Mouse (Mus musculus): ENCODE results near the gene Gm49721.
"Not testable (repeated sequence)": the region's sequence is repeated elsewhere in the genome, so short reads cannot be mapped to it uniquely, and the experiment has no call there.

The Gm49721 gene

GRCm38 (mm10) chr17:6978287-6979248, at the start of gene Gm49721:
TSS of gene Gm49721 (plus strand) at chr17:6978904.
- in situ Hi-C loops (cut with MseI, MboI) = not testable (repeated sequence)

GRCm38 (mm10) chr17:6931625-6932024, 47.1 kb upstream of the Gm49721 start:
- in situ Hi-C loops (cut with MseI, MboI) = not testable (repeated sequence)

GRCm38 (mm10) chr17:6942560-6942959, 36.1 kb upstream of the Gm49721 start:
- in situ Hi-C loops (cut with MseI, MboI) = not testable (repeated sequence)

GRCm38 (mm10) chr17:6947637-6947983, 31.1 kb upstream of the Gm49721 start:
- in situ Hi-C loops (cut with MseI, MboI) = not testable (repeated sequence)

- in situ Hi-C loops (cut with MseI, MboI) = not testable (repeated sequence)
Observed at GRCm38 (mm10) chr17:6947984-6948768, 30.5 kb upstream of the Gm49721 start, which contains the start of gene Rsph3b. TSS of gene Rsph3b (minus strand) at chr17:6948682.

GRCm38 (mm10) chr17:6948769-6949228, 29.9 kb upstream of the Gm49721 start:
- in situ Hi-C loops (cut with MseI, MboI) = not testable (repeated sequence)

GRCm38 (mm10) chr17:6958881-6959280, 19.8 kb upstream of the Gm49721 start:
- in situ Hi-C loops (cut with MseI, MboI) = not testable (repeated sequence)

DNA sequence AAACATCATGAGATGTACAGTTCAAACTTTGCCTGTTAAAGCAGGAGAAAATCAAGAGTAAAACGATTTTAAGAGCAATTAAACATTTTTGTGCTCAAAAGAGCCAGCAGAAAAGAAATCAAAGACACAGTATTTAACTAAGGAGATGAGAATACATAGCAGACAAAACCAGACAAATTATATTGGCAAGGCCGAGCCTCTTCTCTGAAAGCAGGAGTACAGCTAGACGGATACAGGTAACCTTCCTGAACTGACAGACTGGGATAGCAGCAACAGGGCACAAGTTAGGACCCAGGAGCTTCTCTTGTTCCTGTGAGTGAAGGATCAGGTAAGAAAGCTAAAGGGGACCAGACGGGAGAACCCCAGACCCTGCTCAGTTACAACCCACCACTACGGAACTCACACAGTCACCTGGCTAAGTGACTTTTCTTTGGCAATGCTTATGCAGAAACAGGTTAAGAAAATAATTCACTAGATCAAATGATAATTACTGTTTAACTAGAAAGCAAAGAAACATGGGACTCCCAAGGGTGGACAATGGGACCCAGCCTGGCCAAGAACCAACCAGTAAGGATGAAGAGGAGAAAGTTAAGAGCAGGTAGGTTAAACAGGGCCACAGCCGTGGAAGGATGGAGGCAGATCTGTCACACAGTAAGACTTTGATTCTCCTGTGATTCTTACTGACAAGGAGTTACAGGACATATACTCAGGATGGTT, 19.0 kb upstream of the Gm49721 start:
- in situ Hi-C loops (cut with MseI, MboI) = not testable (repeated sequence)

- in situ Hi-C loops (cut with MseI, MboI) = not testable (repeated sequence)
Observed at GRCm38 (mm10) chr17:6960349-6960748, 18.4 kb upstream of the Gm49721 start.

- in situ Hi-C loops (cut with MseI, MboI) = not testable (repeated sequence)
Observed at GRCm38 (mm10) chr17:6960776-6961175, 17.9 kb upstream of the Gm49721 start, which contains the start of gene Tagap1. TSS of gene Tagap1 (minus strand) at chr17:6961156.

DNA sequence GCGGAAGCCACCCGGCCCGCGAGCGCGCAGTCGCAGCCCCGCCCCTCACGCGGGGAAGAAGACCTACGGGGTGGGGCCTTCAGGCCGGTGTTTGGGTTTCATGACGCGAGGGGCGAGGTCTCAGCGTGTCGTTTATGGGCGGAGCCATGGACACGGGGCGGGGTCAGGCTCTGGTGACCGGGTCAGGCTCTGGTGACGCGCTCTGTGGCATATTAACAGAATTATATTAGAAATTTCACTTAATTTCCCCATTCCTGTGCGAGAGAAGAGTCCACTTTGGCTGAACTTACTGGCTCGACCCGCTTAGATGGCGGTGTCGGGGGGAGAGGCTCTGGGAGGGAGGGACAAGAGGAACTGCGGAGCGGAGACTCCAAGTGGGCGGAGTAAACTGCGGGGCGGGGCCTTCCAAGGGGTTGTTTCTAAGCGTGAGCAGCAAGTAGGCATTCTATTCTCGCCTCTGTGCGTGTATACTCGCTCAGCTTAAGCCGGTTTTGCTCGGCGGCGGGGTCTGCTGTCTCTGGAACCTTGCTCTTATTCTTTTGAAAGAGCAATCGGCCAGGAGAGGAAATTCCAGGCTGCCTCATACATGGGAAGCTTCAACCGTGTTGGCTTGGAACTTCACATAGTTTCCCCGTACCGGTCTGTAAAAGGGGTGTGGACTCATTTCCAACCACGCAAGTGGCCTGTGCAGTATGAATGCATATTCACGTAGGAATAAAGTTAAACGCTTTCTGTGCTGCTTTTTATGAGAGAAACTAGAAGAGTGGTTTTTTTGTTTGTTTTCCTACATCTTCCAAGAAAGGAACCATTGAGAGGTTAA, 17.3 kb upstream of the Gm49721 start:
- in situ Hi-C loops (cut with MseI, MboI) = not testable (repeated sequence)

DNA sequence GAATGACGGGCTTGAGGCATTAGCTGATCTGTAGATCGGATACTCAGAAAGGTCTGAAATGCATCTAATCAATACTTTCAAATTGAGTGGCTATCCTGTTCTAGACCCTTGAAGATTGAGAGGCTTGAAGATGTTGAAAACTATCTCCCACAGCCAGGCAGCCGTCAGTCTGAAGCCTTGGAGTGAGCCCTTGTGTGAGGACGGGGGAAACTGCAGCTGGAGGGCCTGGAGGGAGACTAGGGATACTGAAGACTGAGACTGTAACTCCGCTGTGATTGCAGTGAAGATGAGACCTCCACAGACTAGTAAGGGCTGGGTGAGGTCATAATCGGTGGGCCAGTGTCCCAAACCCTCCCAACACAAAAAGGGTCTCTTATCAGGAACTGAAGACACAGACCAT, 16.4 kb upstream of the Gm49721 start:
- in situ Hi-C loops (cut with MseI, MboI) = not testable (repeated sequence)

DNA sequence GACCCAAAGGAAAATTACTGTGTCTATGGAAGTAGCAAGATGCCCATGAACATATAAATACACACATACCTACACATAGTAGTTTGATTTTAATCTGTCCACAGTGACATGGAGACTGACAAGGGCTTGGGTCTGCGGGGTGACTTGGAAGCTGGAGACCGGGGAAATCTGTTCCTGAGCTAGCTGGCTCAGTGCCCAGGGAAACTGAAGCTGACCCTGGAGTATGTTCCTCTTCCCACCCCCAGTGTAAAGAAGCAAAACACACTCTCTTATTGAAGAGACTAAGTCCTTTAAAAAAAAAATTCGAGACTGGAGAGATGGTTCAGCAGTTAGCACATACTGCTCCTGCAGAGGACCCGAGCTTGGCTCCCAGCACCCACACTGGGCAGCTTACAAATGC, 15.8 kb upstream of the Gm49721 start:
- in situ Hi-C loops (cut with MseI, MboI) = not testable (repeated sequence)

DNA sequence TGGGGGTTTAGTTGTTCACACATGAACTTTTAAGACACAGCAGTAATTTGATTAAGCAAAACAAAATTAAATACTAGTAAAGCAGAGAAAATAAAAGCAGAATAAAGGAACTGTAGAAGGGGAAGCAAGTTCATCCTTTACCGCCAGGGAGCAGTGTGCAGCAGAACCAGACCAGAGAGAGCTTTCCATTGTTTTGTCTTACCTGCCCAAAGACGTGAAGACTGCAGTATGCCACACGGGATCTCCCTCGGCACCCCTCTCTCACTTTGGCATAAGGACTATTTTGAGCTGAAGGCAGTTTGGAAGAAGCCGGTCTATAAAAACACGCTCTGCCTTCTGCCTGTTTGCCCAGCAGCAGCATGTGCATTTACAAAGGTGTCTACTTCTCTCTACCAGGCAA, 13.3 kb upstream of the Gm49721 start:
- in situ Hi-C loops (cut with MseI, MboI) = not testable (repeated sequence)

- in situ Hi-C loops (cut with MseI, MboI) = not testable (repeated sequence)
Observed at GRCm38 (mm10) chr17:6967673-6968072, 11.0 kb upstream of the Gm49721 start.

DNA sequence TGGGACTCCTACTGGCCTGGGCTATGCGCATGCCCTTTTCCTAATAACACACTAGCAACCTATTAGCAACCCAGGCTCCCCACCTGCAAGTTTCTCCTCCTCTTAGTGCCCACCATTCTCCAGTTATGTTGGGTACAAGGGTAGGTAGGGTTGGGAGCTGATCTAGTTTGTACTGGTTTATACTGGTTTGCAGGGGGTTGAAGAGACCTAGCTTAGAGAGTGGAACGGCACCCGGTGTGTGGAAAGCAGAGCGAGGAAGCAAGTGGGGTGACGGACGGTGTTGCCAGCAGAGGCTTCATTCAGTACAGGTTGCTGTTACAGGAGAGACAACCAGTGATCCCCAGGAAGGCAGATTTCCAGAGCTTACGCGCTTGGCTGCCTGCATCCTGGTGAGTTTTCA, 8.4 kb upstream of the Gm49721 start, which contains the start of gene Rnaset2b:
Gene Rnaset2b, plus strand, starts transcription at position 301 of the 400 bp plus-strand sequence.
- in situ Hi-C loops (cut with MseI, MboI) = not testable (repeated sequence)

- in situ Hi-C loops (cut with MseI, MboI) = not testable (repeated sequence)
Observed at GRCm38 (mm10) chr17:6971238-6971637, 7.5 kb upstream of the Gm49721 start.

- in situ Hi-C loops (cut with MseI, MboI) = not testable (repeated sequence)
Observed at GRCm38 (mm10) chr17:6972836-6973396, 5.8 kb upstream of the Gm49721 start.

- in situ Hi-C loops (cut with MseI, MboI) = not testable (repeated sequence)
Observed at GRCm38 (mm10) chr17:6974985-6975384, 3.7 kb upstream of the Gm49721 start.

DNA sequence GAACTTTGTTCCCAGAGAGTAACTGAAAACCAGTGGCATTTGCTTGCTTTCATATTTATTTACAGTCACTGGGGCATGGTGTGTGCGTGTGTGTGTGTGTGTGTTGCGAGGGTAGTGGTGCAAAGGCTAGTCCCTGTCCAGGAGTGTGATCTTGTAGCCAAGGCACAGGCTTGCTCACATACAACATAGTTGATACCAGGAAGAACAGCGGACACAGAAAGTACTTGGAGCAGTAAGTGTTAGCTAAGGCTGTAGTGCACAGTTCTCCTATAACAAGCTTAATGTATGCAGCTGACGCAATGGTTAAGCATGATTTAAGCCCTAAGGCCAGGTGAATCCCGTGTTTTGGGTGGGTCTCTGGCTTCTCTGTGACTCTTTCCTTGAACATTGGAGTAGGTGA, 676 bp downstream of the Gm49721 start:
- in situ Hi-C loops (cut with MseI, MboI) = not testable (repeated sequence)

Measured in mouse trophoblast stem cell (cell line).